Mouse (Mus musculus): Measurements from ENCODE around the gene Tnnt3.

Tnnt3 gene

DNA sequence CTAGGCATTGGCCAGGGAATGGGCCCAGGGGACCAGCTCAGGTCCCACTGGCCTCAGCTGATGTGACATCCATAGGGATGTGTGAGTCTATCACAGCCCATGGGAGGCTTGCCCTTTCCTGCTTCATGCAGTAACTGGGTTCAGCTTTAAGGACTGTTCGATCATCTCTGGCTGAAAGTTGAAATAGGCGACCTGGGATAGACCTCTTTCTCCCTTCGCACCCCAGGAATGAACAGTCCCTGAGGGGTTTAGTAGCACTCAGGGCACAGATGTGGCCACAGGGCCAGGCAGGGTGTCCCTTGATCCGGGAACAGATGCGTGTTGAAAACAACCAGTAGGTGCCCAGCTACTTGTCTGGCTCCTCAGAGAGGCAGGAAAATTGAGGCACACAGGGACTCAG, 22.4 kb upstream of the Tnnt3 start:
- in situ Hi-C loops (cut with MboI; ENCODE audit: low sequenced_read_pairs) = no loop called here

DNA sequence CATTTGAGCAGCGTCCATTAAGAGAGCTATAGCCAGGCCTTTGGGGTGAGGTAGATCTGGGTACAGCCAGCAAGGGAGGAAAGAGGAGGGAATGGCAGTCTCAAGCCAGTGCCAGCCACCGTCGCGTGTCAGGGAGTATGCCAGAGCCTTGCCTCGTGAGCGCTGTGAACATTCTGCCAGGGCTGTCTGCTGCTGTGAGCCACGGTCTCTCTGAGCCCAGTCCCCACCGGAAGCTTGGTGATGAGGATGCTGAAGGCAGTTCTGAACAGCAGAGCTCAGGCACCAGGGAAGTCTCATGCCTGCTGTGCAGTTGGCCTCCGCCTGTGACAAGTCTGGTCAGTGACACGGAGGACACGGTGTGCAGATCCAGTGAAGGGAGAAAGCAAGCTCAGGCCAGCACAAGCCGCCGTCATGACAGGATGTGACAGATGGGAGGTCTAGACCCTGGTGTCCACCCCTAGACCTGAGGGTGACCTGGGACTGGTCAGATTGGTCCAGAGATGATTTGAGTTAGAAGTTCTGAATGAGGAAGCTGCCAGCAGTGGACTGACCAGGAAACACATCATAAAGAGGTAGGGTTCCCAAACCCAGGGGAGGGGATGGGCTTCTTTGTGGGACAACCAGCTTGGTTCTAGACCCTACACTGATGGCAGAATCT, 21.7 kb upstream of the Tnnt3 start:
- in situ Hi-C loops (cut with MboI; ENCODE audit: low sequenced_read_pairs) = no loop called here

DNA sequence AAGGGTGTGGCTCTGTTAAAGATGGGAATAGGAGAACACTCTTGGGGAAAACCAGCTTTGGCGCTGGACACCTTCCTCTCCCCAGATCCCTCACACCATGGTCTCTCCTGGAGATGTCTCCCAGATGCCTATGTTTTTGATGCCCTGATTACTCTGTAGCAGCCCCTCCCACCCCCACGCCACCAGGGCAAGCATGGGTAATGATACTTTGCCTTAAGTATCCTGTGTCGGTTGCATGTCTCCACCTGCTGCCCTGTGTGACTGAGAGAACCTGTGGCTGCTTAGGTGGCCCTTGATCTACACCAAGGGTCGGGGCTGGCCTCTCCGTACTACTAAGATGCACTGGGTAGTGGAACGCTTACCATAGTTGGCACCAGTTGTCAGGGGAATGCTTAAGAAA, 20.6 kb upstream of the Tnnt3 start:
- in situ Hi-C loops (cut with MboI; ENCODE audit: low sequenced_read_pairs) = no loop called here

DNA sequence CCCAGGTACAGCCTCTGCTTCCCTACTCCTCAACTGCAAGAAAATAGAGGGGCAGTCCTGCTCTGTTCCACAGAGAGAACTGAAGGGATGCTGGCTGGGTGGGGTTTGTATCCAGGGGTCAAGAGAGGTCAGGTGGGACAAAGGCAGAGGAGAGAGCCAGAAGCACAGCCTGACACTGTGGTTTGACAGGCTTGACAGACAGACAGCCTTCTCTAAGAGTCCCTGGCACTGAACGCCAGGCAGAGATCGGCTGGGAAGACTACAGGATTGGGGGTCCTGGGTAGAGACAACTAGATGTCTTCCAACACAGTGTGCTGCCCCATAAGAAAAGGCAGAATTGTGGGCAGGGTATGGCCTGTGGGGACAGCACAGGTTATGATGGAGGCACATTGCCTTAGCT, 20.1 kb upstream of the Tnnt3 start:
- in situ Hi-C loops (cut with MboI; ENCODE audit: low sequenced_read_pairs) = no loop called here

DNA sequence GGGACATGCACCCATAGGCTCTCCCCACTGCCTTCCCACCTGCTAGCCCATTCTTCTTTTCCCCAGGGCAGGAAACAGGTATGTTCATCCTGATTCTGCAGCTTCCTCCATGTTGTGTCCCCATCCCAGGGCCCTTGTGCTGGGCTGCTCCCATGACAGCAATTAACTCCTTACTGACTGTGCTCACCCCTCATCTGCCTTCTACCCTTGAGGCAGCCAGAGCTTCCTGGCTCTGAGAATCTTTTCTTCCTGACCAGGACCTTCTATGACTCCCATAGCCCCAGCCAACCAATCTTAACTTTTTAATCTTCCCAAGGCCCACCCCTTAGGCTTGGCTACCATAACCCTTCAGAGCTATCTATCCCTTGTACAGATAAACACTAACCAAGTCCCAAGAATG, 19.3 kb upstream of the Tnnt3 start:
- in situ Hi-C loops (cut with MboI; ENCODE audit: low sequenced_read_pairs) = no loop called here

DNA sequence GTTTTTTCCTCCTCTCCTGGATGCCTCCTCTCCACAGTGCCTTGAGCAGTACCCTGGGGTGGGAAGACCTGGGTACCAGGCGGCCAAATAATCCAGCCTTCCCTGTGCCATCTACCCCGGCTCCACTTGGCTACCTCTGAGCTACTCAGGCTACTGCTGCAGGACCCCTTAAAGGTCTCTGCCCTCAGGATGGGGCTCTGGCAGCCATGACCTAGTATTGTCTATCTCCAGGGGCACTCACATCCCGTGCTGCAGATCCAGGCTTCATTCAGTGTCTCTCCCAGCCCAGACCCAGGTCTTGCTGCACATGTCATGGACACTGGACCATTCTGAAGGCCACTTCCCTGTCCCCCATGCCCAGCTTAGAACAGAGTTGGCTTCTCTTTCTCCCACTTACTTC, 18.8 kb upstream of the Tnnt3 start:
- in situ Hi-C loops (cut with MboI; ENCODE audit: low sequenced_read_pairs) = no loop called here

DNA sequence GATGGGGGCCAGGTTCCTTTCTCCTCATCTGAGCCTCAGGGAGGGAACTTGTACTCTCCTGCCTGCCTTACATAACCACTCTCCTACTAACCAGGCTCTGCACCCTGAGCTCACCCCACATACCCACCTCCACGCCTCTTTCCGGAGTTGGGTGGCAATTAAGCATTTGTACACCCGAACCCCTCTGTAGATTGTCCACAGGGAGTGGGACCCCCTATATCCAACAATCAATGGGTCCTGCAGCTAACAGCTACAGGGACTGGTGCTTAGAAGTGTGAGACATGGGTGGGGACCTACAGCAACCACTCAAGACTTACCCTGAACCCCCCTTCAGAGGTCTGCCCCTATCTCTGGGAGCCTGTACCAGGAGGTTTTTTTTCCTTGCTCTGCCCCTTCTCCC, 18.0 kb upstream of the Tnnt3 start:
- in situ Hi-C loops (cut with MboI; ENCODE audit: low sequenced_read_pairs) = no loop called here

DNA sequence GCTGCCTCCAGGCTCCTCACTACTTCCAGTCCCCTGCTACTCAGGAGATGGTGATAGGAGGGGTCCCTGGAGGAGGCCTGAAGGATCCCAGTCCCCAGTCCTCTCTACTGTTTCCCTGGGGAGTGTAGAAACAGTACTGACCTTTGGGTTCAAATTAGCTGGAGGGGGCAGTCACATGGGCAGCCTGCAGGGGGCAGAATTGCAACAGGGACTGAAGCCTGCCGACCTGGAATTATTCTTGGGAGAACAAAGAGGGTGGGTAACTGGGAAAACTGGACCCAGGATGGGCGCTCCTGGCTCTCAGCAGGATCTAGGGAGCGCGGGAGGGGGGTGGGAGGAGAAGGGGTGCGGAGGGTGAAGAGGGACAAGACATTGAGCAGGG, 17.5 kb upstream of the Tnnt3 start:
- in situ Hi-C loops (cut with MboI; ENCODE audit: low sequenced_read_pairs) = no loop called here

DNA sequence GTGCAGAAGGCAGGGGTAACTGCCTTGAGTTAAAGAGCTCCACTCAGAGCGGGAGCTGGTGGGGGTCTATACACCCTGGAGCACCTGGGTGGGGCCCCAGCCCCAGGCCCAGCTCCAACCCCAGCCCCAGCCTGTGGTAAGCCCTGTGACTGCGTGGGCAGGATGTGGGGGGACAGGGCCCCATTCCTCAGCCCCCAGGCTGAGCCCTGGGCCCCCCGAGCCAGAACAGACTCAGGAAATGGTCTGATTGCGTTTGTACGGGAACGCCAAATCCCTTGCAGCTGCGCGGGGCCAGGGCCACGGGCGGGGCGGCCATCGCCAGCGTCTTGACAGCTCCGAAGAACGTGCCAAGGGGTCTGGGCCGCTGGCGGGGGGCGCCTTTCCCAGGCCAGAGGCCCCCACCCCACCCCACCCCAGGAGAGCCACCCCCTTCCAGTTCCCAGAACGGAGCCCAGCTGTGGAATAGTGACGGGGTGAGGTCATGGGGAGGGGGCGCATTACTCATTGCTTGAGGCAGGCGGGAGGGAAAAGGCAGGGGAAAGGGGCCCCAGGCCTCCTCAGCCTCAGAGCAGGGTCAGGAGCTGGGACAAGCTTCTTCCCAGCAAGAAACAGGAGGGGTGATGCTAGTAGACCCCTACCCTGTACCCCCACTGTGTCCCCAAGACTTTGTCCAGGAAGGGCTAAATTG, 16.9 kb upstream of the Tnnt3 start:
- in situ Hi-C loops (cut with MboI; ENCODE audit: low sequenced_read_pairs) = no loop called here

DNA sequence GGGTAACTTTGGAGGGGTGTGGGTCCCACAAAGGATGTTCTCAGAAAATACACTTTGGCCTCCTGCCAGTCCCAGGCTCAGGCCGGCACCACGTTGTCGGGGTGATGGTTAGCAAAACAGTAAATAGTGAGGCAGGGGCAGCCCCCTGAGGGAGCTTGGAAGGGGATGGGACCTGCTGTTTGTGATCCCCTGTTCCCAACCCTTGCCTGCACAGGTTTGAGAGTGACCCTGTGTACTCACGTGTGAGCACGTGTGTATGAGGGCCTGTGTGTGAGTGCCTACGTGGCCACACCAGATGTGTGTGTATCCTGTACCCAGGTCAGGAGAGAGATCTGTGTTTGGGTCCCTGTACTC, 16.4 kb upstream of the Tnnt3 start:
- in situ Hi-C loops (cut with MboI; ENCODE audit: low sequenced_read_pairs) = no loop called here

DNA sequence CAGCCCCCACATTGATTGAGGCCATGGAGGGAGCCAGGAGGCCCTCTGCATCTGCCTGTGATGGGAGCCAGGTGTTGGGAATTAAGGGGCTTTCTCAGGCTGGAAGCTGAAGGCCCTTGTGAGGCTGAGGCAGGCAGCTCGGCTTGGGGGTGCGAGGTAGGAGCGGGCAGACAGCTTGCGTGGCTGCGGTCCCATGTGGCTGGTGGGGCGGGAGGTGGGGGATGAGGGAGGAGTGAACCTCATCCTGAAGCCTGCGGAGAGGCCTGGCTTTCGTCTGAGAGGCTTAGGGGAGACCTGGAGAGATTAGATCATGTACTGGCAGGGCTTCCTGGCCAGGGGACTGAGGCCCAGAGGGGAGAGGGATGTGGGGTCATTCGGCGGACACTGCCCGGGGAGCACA, 15.5 kb upstream of the Tnnt3 start:
- in situ Hi-C loops (cut with MboI; ENCODE audit: low sequenced_read_pairs) = no loop called here

DNA sequence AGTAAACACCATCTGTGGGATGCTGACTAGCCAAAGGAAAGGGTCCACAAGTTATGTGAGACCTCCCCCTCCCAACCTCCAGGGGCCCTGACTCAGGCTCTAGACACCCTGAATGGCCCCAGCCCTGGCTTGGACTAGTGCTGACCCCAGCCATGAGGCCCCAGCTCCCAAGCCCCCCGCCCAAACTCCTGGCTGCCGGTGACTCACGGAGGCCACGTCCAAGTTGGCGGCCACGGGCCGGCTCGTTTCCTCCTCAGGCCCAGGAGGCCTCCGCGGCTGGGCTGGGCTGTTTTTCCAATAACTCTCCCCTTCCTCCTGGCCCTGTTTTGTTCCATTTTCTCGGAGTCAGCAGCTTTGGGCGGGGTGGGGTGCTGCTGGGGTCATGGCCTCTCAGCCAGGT, 13.9 kb upstream of the Tnnt3 start:
- in situ Hi-C loops (cut with MboI; ENCODE audit: low sequenced_read_pairs) = no loop called here

DNA sequence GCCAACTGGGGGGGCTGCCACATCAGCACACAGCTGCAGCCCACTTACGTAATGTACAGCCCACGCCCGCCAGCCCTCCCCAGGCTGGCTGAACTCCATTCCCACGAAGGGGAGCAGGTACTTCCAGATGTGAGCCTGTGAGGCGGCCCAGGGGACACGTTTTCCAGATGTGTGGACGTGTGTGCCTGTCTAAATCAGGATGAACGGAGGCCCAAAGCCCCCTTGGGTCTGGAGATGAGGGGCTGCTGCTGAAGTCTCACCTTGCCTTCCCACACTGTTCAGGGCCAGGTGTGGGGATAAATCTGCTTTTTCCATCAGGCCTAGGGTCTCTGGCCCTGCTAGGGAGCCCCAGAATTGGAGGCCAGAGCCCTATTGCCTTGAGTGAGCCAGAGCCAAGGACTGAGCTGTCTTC, 11.9 kb upstream of the Tnnt3 start:
- in situ Hi-C loops (cut with MboI; ENCODE audit: low sequenced_read_pairs) = no loop called here

DNA sequence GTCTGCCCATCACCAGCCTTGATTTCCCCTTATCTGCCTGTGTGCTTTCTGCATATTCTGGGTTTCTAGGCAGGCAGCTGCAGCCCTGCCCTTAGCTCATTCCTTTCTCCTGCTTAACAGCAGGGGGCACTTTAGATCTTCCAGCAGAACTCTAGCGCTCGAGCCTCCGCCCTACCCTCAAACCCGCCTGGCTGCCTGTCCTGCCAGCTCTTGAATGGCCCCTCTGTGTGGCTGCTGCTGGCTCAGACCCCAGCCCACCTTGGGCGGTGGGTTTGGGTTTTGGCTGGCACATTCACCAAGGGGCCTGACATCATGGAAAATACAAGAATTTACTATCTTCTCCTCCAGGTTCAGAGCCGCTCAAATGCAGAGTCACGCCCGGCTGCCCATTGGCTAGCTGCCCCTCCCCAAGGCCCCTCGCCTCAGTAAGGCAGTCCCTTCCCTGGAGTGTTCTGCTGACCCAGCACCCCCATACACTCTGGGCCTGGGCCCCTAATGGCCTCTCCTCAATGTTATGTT, 11.2 kb upstream of the Tnnt3 start:
- in situ Hi-C loops (cut with MboI; ENCODE audit: low sequenced_read_pairs) = no loop called here

DNA sequence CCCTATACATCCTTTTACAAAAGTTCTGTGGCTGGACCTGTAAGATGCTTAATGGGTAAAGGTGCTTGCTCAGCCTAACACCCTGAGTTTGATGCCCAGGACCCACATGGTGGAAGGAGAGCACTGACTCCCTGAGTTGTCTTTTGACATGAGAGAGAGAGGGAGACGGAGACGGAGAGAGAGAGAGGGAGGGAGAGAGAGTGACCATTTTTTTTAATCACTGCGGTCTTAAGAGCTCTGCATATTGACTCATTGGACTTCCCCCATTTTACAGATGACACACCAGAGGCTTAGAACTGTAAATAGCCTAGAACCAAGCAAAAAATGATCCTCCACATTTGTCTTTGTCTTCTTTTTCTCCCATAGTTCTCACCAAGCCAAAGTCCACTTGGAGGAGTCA, 10.6 kb upstream of the Tnnt3 start:
- in situ Hi-C loops (cut with MboI; ENCODE audit: low sequenced_read_pairs) = no loop called here

DNA sequence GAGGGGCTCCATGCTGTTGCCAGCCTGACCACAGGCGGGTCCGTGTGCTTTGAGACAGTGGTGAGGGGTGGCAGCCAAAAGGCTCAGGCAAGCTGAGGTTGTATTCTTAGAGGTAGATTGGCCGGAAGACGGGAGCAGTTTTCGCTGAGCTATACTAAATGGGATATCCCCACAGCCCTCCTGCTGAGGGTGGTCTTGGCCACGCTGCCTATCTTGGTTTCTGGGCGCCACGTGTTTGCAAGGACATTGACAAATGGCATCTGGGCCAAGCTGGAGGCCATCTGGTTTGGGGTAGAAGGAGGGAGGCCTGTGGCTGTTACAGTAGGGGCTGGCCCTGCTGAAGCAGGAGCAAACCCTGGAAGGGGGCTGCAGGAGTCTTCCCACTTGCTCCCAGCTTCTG, 5.1 kb upstream of the Tnnt3 start:
- in situ Hi-C loops (cut with MboI; ENCODE audit: low sequenced_read_pairs) = no loop called here

DNA sequence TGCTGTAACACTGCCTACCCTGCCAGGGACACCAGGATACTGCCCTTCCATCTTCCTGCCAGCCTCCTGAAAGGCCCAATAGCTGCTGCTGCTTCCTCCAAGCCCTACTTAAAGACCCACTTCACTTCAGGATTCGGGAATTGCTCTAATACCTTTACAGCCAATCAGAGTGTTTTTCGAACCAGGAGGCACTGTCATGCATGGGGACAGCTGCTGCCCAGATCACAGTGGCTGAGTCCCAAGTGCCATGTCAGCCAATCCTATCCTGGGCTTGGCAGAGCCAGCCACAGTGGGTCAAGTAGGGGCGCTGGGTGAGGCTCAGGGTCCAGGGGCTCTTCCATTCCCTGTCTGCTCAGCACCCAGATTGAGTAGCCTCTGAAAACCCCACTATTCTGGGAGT, 2.5 kb upstream of the Tnnt3 start:
- in situ Hi-C loops (cut with MboI; ENCODE audit: low sequenced_read_pairs) = no loop called here

DNA sequence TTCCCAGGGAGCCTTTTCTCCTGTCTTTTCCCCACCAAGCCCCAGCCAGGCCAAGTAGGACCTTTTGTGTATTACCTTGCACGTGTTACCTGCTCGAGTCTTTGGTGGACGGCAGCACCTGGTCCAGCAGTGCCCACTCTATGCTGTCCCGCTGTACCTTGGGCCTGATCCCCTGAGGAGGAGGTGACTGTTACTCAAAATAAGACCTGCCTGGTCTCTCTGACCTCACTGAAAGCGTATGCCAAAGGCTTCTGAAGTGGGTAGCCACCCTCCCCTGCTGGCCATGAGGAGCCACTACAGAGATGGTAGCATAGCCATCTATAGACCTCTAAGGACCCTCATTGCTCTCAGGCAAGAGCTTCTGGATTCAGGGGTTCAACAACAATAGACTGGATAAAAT, 1.8 kb upstream of the Tnnt3 start:
- in situ Hi-C loops (cut with MboI; ENCODE audit: low sequenced_read_pairs) = no loop called here

DNA sequence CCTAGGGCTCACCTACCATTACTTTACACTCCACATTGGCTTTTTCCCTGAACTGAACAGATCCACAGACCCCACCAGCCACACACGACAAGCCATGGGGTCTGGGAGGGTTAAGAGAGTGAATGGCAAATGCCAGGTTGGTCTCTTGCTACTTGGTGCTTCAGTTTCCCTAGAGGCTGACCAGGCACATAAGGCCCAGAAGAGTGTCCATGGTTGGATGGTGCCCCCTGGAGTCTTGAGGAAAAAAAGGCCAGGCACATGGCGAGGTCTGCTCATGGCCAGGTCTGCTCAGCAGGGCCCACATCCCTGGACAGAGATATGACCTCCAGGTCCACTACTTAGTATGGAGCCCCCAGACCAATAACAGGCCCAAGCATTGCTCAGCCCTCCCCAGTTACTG, 861 bp upstream of the Tnnt3 start:
- in situ Hi-C loops (cut with MboI; ENCODE audit: low sequenced_read_pairs) = no loop called here

DNA sequence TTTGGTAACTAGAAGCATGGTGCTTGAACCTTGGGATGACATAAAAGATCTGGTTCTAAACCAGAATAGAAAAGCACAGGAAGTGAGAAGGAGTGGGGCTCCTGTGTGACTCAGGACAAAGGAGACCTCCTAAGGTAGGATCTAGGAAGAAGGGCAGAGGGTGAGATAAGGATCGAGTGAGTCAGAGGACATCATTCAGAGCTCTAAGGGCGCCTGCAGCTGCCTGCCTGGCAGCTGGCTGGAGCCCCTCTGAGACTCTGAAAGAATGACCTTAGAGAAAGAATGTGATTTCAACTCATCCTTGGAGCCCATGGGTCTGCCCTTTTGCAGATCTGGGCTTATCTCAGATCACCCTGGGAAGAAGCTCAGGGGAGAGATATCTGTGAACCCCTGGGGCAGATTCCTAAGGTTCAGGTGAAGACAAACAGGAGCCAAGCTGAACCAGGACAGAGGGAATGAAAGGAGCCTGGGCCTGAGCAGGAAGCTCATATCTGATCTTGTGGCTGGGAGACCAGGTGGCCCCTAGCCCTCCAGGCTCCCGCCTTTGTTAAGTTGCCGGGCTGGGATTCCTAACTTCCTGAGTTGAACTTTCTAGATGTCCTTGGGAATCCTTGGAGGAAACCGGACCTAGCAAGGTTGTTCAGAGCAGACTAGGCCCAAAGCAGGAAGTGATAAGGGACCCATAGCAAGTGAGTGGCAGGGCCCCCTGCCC, 530 bp downstream of the Tnnt3 start:
- in situ Hi-C loops (cut with MboI; ENCODE audit: low sequenced_read_pairs) = no loop called here

DNA sequence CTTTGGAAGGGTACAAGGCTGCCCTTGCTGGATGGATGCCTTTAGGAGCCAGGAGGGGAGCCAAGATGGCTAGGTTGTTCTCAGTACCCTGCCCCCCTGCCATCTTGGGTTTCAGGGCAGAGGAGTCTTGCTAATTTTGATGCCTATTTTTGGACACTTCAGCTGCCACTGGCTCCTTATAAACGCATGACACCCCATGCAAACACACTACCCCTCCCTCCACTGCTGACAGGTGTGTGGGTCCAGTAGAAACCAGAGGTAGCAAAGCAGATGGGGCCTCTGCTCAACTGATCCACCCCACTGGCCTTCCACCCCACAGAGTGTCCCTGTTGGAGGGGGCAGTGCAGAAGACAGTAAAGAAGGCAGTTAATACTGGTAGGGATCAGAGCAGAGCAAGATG, 1.4 kb downstream of the Tnnt3 start:
- in situ Hi-C loops (cut with MboI; ENCODE audit: low sequenced_read_pairs) = no loop called here

DNA sequence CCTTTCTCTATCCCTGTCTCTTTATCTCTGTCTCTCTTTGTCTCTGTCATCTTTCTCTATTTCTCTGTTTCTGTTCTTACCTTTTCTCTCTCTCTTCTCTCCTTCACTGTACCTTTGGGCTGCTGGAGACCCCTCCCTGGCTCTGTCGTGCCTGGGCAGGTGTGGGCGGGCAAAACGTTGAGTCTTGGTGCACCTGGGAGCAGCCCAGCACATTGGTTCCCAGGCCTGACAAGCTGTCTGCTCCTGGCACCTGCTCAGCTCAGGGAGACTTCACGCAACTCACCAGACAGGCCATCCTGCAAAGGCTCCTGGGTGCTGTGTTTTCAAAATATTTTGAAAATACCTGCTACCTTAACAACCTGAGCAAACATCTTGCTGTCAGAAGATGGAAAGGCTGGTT, 4.6 kb downstream of the Tnnt3 start:
- in situ Hi-C loops (cut with MboI; ENCODE audit: low sequenced_read_pairs) = no loop called here

Data from CH12F3 (cell line).